Mouse (Mus musculus): Measurements from ENCODE around the gene Foxk1. TPM values are rescaled to one million over a fixed set of nuclear protein-coding genes. Genes with fewer than 3 reads are reported as not detected.

Gene Foxk1
- polyA plus RNA-seq, 1 experiment: 26.1 TPM

DNA sequence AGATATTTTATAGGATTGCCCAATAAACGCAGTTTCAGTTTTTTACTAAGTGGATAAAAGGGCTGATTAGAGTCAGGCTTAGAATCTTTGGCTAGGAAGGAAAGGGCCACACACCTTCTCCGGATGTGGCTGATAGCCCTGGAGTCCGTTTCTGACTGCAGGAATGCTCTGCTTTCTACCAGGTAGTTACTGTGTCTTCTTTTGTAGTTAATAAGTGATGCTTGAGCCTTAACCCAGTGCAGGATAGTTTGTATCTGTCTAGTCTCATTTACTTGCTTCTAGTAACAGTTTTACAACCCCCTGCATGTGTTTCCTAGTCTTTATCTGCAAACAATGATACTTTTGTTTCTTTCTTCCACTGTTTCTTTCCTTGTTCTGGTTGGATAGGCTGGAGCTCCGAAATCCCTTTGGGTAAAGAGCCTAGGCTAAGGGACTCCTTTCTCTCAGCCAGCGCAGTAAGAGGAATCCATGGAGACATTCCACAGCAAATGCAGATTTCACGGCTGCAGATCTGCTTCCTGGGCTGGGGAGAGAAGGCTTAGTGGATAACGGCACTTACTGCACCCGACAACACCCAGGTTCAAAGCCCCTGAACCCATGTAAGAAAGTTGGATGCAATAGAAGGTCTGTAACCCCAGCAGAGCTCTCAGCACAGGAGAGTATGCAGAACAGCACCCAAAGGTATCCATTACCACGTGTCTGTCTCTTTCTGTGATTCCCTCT, 12.6 kb downstream of the Foxk1 start:
- H3K4me1 ChIP-seq (ENCODE audit: control insufficient read depth, insufficient read depth, low read length): peaks cover 31% of the 10 kb centered on the region
- 52% methylated on average over 9 of the region's 9 CpGs for WGBS
- no peak overlapping the region for H3K4me3 ChIP-seq (replicated peaks; ENCODE audit: extremely low read depth, low read depth, low read length)
- TF ChIP-seq POLR2A (IDR thresholded peaks at IDR 0.05; ENCODE audit: borderline replicate concordance, extremely low read depth, low read depth, low read length): no peak
- TF ChIP-seq CTCF (IDR thresholded peaks at IDR 0.05; ENCODE audit: insufficient read depth, low read length): no peak
- DNase-seq: no peak

DNA sequence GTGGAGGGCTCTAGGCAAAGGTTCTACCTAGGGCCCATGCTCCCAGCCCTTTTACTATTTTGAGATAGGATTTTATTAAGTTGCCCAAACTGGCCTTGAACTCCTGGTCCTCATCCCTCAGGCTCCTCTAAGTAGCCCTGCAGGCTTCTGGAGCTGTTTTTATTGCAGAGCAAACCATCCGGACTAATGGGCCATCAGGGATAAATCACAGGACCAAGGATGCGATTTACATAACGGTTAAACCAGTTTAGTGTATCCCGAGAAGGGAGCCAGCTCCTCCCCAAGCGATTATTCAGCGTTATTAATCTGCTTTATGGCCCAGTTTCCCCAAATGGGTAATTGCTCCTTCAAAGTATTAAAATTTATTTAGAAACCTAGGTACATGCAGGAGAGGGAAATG, 14.1 kb downstream of the Foxk1 start:
- H3K4me3 ChIP-seq (replicated peaks; ENCODE audit: extremely low read depth, low read depth, low read length): no peak overlapping the region
- WGBS: 80% methylated on average over 6 of the region's 6 CpGs

DNA sequence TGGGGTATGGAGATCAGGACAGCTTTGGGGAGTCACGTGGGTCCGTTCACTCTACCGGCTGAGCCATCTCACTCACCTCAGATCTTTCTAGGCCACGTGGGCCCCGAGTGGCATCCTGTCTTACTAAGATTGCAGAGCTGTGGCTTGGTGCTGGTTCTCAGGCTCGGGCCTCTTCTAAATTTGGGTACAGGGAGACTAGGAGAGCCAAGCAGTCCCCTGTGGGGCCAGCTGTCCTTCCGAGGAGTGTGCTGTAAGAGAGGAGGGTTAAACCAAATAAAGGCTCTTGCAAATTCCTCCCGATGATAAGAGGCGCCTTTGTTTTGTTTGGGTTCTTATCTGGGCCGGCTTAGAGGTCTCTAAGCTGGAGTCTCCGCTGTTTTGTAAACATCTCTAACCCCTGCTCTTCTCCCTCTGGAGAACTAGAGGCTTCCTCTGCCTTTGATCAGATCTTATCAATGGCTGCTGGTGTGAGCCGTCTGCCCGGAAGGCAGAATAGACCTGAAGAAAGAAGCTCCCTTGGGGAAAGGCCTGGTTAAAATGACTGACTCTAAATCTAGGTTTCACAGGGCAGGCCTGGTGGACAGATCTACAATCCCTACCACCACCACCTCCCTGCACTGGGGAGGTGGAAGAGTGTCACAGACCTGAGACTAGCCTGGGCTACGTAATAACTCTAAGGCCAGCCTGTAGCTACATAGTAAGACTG, 14.9 kb downstream of the Foxk1 start:
- no peak for DNase-seq
- H3K4me1 ChIP-seq (ENCODE audit: control insufficient read depth, insufficient read depth, low read length): peaks cover 35% of the 10 kb centered on the region
- no peak overlapping the region for H3K4me3 ChIP-seq (replicated peaks; ENCODE audit: extremely low read depth, low read depth, low read length)
- TF ChIP-seq CTCF (IDR thresholded peaks at IDR 0.05; ENCODE audit: insufficient read depth, low read length) (no peak), POLR2A (IDR thresholded peaks at IDR 0.05; ENCODE audit: borderline replicate concordance, extremely low read depth, low read depth, low read length) (no peak)
- 15% methylated on average over 14 of the region's 14 CpGs for WGBS

More for the DNA sequence above, 14.1 kb downstream of the Foxk1 start:
- no peak for DNase-seq
- no peak for TF ChIP-seq POLR2A (IDR thresholded peaks at IDR 0.05; ENCODE audit: borderline replicate concordance, extremely low read depth, low read depth, low read length)
- TF ChIP-seq CTCF (IDR thresholded peaks at IDR 0.05; ENCODE audit: insufficient read depth, low read length): no peak
- H3K4me1 ChIP-seq (ENCODE audit: control insufficient read depth, insufficient read depth, low read length): peaks cover 33% of the 10 kb centered on the region

DNA sequence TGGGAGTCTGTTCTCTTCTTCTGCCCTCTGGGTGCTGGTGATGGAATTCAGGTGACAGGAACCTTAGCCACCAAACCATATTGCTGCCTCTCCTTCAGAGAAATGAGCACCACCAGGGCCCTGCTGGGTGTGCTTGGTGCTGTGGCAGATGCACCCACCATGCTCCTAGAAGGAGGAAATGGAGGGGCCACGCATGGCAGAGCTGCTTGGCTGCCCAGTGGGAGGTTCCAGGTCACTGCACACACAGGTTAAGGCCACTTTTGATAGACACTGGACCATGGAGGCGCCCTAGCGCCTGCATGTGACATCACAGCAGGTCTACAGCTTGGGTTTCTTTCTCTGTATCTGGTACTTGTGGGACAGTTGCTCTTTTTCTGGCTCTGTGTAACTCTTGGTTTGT, 15.8 kb downstream of the Foxk1 start:
- Histone ChIP-seq H3K4me3 (replicated peaks; ENCODE audit: extremely low read depth, low read depth, low read length) (no peak overlapping the region), H3K4me1 (ENCODE audit: control insufficient read depth, insufficient read depth, low read length) (peaks cover 32% of the 10 kb centered on the region)
- 77% methylated on average over 3 of the region's 3 CpGs for WGBS
- DNase-seq: no peak
- TF ChIP-seq CTCF (IDR thresholded peaks at IDR 0.05; ENCODE audit: insufficient read depth, low read length) (no peak), POLR2A (IDR thresholded peaks at IDR 0.05; ENCODE audit: borderline replicate concordance, extremely low read depth, low read depth, low read length) (no peak)

DNA sequence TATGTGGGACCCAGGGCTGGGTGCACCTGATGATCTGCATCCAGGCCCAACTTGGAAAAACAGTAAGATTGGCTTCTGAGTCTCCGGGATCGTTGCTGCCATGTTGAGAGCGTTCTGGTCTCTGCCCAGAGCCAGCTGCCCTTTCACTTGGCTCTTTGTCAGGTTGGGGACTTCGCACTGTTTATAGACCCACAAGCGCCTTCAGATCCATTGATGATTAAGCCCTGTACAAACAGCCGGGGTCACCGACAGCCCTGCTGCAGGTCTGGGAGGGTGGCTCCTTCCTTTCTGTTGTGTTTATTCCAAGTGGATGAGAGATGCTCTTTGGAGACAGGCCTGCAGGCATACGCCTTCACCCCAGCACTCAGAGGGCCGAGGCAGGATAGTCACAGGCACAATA, 16.6 kb downstream of the Foxk1 start:
- no peak overlapping the region for H3K4me3 ChIP-seq (replicated peaks; ENCODE audit: extremely low read depth, low read depth, low read length)
- 35% methylated on average over 9 of the region's 9 CpGs for WGBS
- H3K4me1 ChIP-seq (ENCODE audit: control insufficient read depth, insufficient read depth, low read length): peaks cover 28% of the 10 kb centered on the region
- TF ChIP-seq CTCF (IDR thresholded peaks at IDR 0.05; ENCODE audit: insufficient read depth, low read length) (no peak), POLR2A (IDR thresholded peaks at IDR 0.05; ENCODE audit: borderline replicate concordance, extremely low read depth, low read depth, low read length) (no peak)
- DNase-seq: no peak

DNA sequence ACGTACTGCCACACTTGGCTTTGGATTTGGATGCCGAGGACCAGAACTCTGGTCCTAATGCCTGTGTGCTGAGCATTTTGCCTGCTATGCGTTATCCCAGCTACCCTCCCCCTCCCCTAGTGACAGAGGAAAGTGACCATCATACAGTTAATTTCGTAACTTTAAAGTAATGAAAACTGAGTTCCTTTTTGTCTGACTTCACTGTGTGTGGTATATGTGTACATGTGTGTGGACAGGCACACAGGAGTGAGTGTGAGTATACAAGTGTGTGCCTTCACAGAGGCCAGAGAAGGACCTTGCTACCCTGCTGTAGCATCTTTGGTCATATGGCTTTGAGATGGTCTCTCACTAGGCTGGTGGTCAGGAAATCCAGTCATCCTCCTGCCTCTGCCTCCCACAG, 17.1 kb downstream of the Foxk1 start:
- Histone ChIP-seq H3K4me3 (replicated peaks; ENCODE audit: extremely low read depth, low read depth, low read length) (no peak overlapping the region), H3K4me1 (ENCODE audit: control insufficient read depth, insufficient read depth, low read length) (peaks cover 26% of the 10 kb centered on the region)
- TF ChIP-seq CTCF (IDR thresholded peaks at IDR 0.05; ENCODE audit: insufficient read depth, low read length): no peak
- no peak for TF ChIP-seq POLR2A (IDR thresholded peaks at IDR 0.05; ENCODE audit: borderline replicate concordance, extremely low read depth, low read depth, low read length)
- DNase-seq: no peak
- WGBS: 95% methylated on average over 4 of the region's 4 CpGs

DNA sequence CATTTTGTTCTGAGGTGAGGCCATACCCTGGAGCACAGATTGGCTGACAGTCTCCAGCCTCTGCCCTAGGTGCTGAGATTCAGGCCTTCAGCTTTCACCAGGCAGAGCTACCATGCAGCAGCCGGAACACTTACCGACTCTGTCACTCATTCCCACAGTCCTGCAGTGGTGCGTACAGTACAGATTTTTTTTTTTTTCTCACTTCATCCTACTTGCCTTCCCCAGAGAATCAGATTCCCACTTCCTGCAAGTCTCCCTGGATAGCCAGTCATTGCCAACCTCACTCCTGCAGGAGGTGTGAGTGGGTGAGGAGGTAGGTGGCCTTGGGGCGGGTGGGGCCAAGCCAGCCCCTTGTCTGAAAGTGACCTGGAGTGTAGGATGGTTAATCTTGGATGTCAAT, 19.0 kb downstream of the Foxk1 start:
- H3K4me1 ChIP-seq (ENCODE audit: control insufficient read depth, insufficient read depth, low read length): peaks cover 34% of the 10 kb centered on the region
- TF ChIP-seq CTCF (IDR thresholded peaks at IDR 0.05; ENCODE audit: insufficient read depth, low read length) (no peak), POLR2A (IDR thresholded peaks at IDR 0.05; ENCODE audit: borderline replicate concordance, extremely low read depth, low read depth, low read length) (no peak)
- no peak overlapping the region for H3K4me3 ChIP-seq (replicated peaks; ENCODE audit: extremely low read depth, low read depth, low read length)
- no peak for DNase-seq
- WGBS: 89% methylated on average over 4 of the region's 4 CpGs

DNA sequence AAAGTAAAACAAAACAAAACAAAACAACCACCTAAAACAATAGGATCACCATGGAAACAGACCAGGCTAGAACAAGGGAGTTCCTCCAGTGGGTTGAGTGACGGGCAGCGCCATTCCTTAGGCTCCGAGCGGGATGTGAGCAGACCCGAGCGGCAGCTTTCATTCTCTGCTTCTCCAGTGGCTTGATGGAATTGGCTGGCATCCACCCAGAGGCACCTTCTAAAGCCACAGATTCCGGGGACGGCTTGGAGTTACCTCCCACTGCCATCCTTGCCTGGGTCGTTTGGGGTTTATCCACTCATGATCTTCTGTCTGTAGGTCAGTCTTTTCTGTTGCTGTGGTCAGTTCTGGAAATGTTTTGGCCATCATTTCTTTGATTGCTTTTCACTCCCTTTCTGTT, 19.6 kb downstream of the Foxk1 start:
- no peak for TF ChIP-seq CTCF (IDR thresholded peaks at IDR 0.05; ENCODE audit: insufficient read depth, low read length)
- no peak for TF ChIP-seq POLR2A (IDR thresholded peaks at IDR 0.05; ENCODE audit: borderline replicate concordance, extremely low read depth, low read depth, low read length)
- no peak overlapping the region for H3K4me3 ChIP-seq (replicated peaks; ENCODE audit: extremely low read depth, low read depth, low read length)
- WGBS: 63% methylated on average over 9 of the region's 9 CpGs
- H3K4me1 ChIP-seq (ENCODE audit: control insufficient read depth, insufficient read depth, low read length): peaks cover 38% of the 10 kb centered on the region
- no peak for DNase-seq

DNA sequence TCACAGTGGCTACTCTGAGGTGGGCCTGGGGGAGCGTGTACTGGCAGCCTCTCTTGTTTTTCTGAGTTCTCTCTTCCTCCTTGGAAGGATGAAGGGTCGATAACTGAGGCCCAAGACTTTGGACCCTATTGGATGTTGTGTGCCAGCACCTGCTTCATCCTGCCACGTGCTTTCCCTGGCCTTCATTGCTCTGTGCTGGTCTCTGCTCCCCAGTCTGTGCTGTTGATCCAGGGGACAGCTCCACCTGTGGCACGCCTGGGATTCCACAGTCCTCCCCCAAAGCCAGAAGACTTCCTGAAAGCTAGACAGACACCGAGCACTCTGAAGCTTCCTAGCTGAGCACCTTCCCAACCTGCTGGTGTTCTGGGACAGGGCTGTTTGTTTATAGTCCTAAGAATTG, 20.6 kb downstream of the Foxk1 start:
- TF ChIP-seq CTCF (IDR thresholded peaks at IDR 0.05; ENCODE audit: insufficient read depth, low read length) (no peak), POLR2A (IDR thresholded peaks at IDR 0.05; ENCODE audit: borderline replicate concordance, extremely low read depth, low read depth, low read length) (no peak)
- DNase-seq: no peak
- Histone ChIP-seq H3K4me3 (replicated peaks; ENCODE audit: extremely low read depth, low read depth, low read length) (no peak overlapping the region), H3K4me1 (ENCODE audit: control insufficient read depth, insufficient read depth, low read length) (peaks cover 39% of the 10 kb centered on the region)
- WGBS: 80% methylated on average over 5 of the region's 5 CpGs

DNA sequence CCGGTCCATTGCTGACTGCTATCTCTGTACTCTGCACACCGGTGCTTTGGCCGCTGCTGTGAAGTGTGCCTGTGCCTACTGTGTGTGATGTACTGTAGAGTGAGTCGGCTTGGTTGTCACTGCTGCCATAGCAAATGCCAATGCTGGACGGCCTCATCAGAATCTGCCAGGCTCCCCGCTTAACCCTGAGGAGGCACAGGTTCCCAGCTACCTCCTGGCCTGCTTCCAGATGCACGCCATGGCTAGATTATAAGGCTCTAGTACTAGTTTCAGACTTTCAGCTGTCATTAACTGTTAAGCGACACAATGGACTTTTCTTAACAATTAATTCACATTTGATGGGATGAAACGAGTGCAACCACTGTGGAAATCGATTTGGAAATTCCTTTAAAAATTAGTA, 21.8 kb downstream of the Foxk1 start:
- DNase-seq: no peak
- Histone ChIP-seq H3K4me1 (ENCODE audit: control insufficient read depth, insufficient read depth, low read length) (peaks cover 42% of the 10 kb centered on the region), H3K4me3 (replicated peaks; ENCODE audit: extremely low read depth, low read depth, low read length) (no peak overlapping the region)
- whole genome bisulfite sequencing: 88% methylated on average over 10 of the region's 10 CpGs
- TF ChIP-seq POLR2A (IDR thresholded peaks at IDR 0.05; ENCODE audit: borderline replicate concordance, extremely low read depth, low read depth, low read length): no peak
- TF ChIP-seq CTCF (IDR thresholded peaks at IDR 0.05; ENCODE audit: insufficient read depth, low read length): no peak

All from lung, adult 2 months (tissue).